Mouse (Mus musculus): ENCODE data around the gene Aagab. TPM values are rescaled to one million over a fixed set of nuclear protein-coding genes. Genes with fewer than 3 reads are reported as not detected.

Aagab gene
- 10 to 100 TPM; 47.6 to 54.6 TPM for polyA plus RNA-seq (2017; shearing (Covaris generic))

DNA sequence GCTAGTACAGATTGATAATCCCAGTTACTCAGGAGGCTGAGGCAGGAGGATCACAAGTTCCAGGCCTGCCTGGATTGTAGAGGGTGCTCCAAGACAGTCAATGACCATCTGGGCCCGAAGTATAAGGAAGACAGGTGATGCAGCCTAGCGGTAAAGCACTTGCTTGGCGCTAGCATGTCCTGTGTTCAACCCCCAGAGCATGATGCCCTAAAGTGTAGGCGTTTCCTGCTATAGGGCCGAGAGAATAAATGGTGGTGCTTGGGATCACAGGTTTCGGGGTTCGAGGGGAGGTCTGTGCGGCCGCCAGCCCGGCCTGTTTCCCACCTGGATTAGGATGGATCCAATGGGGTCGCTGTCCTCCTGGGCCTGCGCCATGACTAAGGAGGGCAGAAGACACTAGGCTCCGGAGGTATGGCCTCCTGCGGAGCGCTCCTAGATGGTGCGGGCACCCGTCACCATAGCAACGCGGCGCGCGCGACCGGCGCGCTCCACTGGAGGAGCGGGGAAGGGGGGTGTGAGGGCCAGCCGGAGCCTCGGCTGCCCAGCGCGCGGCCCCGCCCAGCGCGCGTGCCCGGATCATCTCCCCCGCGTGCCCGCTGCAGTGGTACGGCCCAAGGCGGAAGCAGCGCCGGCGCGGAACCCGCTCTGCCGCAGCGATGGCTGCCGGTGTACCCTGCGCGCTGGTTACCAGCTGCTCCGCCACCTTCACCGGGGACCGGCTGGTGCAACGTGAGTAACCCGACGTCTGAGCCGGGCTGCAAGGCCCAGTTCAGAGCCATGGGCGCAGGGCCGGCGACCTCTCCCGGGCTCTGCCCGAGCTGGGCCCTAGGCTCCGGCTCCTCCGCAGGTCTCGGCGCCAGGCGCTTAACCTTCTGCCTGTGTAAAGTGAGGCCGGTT lies at the start of gene Aagab, which contains the start of gene Iqch:
Aagab (plus strand) TSS at position 618 of the 897 bp plus-strand sequence.
Iqch (minus strand) TSS at position 451 of the 897 bp plus-strand sequence.
- ATAC-seq = peak; percentile 98

DNA sequence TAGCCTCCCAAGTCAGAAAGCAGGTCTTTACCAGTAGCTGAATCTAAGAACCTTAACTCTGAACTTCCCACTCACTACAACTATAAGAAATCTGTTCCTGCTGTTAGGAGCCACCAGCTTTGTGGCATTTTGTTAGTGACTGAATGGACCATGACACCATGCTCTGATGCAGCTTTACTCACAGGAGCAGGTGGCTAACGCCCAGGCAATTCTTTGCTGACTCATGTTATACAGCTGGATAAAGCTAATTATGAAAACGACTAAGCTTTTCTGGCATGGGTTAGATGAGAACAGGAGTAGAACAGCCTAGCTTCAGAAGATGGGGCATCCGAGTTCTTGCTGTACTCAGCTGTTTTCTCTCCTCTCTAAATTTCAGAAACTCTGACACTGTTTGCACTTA lies 48.8 kb upstream of the Aagab start:
- ATAC-seq = no peak

DNA sequence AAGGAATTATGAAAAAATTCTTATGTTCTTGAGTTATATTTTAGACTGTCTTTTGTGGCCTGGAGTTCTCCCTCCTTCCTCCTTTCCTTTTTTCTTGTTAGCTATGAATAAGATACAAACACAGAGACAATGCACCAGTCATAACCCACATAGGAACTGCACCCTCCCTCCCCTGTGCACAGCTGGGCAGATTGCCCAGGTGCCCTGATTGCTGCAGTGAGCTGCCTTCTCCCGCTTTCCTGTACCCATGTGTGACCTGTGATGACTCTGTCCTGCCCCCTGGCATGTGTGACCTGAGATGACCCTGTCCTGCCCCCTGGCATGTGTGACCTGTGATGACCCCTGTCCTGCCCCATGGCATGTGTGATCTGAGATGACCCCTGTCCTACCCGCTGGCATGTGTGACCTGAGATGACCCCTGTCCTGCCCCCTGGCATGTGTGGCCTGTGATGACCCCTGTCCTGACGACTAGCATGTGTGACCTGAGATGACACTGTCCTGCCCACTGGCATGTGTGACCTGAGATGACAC lies 46.9 kb upstream of the Aagab start:
- no peak for ATAC-seq

DNA sequence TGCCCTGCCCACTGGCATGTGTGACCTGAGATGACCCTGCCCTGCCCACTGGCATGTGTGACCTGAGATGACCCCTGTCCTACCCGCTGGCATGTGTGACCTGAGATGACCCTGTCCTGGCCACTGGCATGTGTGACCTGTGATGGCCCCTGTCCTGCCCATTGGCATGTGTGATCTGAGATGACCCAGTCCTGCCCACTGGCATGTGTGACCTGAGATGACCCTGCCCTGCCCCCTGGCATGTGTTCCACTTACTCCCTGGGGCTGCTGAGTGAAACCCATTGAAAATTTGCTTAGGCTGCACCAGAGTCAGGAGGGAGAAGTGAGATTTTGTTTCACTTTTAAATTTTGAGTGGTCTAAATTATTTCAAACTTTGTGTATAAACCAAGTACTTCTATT lies 46.1 kb upstream of the Aagab start:
- ATAC-seq = no peak

DNA sequence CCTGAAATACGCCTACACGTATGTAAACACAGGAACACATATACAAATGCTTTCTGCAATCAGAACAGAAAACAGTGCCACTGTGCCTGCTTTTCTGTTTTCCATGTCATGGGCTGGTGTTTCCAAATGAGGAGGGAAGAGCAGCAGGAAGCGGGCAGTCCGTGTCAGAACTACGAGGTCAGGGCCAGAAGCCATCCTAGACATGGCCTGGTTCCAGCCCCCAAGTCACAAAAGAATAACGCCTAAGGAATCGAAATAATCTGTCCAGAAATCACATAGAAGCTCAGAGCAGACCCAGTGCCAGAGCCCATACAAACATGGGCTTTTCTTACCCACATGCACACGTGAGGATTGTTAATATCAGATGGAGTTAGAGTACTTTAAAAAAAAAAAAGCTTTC lies 45.5 kb upstream of the Aagab start:
- no peak for ATAC-seq

DNA sequence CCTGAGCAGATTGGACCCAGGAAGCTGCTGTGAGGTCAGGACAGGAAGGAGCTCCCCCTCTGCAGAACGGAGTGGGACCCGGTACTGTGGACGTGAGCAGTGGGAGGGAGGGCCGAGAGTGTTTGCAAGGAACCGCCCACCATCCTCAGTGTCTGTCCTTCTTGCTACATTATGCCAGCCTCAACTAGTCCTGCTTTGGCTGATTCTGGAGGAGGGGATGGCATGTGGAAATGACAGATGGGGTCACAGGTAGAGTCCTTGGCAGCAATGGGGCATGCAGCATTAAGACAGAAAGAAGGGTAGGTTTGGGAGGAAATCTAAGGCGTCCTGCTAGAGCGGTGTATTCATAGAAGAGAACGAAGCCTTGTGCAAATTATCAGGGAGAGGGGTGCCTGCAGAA lies 40.5 kb upstream of the Aagab start:
- no peak for ATAC-seq

DNA sequence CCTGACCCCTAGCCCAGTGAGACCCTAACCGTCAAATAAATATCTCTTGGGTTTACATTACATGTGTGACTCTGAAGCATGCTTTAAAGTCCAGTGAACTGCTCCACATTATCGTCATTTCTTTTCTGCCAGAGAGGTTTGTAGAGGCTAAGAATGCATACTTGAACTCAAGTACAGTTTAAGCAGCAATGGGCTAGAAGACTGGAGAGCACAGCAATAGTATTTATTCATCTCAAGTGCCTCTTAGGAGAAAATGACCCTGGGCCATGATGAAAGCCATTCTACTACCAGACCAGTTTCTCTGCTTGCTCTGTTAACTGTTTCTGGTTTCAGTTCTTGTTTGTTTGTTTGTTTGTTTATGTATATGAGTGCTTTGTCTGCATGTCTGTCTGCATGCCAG lies 39.0 kb upstream of the Aagab start:
- ATAC-seq = no peak

DNA sequence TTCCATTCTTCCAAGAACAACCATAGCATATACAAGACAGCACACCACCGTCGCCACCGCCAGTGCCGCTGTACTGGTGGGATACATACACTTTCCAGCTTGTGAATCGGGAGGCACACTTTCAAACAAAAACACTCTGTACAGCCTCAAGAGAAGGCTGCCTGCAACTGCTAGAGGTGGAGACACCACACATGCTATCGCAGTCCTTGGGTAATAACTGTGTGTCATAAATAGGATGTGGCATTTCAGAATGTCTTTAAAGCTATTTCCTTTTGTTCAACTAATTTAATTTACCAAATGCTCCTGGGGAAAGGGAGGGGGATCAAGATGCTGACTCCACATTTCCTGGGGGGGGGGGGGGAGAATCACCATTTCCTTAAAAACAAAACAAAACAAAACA lies 34.1 kb upstream of the Aagab start:
- ATAC-seq = no peak

DNA sequence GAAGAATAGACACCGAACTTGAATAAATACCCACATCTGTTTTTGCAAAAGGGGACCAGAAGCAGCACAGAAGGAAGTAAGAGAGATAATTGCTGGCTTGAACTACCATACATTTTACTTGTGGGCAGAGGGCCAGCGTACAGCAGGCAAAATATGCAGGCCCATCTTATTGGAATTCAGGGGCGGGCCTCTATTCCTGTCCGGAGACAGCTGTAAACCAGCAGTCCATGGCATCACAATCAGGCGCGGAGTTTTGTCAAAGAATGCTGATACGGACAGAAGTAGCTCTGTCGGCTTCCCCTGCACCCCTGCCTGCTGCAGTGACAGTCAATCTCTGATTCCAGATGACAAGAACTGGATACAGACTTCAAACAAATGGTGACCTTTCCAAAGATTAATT lies 33.7 kb upstream of the Aagab start:
- ATAC-seq = no peak

DNA sequence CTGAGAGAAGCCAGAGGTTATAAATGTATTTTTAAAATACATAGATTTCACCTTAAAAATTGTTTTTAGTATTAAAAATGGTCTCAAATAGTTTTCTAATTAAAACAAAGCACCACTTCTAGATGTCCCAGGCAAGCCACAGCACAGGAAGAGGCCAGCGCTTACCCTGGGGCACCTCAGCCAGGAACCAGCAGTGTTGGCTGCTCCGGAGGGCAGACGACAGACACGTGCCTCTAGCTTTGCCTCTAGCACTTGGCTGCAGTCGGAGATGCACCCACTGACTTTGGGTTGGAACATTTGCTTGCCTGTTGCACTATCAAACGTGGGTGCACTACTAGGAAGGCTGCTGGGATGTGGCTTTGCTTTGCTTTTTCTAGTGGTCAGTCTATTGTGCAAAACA lies 30.6 kb upstream of the Aagab start:
- ATAC-seq = no peak

DNA sequence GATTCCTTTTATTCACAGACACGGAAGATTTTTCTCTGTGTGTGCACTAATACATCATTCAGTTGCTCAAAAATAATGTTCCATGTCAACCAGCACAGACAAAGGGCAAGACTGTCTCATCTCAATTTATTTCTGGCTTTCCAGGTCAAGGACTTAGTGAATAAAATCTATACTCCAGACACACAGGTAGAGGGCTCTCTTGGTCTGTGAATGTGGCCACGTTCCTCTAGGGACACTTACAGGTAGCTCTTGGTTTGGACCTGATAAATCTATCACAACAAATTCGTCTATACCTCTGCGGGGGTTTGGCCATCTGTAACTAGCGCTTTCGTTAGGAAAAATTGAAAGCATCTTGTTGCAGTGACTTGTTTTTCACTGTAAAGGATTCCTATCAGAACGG lies 29.6 kb upstream of the Aagab start:
- no peak for ATAC-seq

DNA sequence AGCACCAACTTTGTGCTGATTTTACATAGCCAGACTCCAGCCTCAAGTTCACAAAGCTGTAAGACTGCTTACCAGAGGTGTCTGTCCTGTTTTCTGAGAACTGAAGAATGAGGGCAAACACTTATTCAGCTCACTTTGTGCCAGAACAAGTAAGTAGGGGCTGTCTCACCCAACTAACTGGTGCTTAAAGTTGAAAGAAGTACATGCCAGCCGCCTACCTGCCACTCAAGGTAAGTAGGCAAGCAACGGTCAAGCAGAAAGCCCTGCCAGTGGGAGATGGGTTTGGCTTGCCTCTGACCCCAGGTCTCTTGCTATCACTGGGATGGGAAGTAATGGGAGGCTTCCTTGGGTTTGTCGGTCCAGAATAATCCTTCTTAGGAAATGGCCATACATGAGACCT lies 25.0 kb upstream of the Aagab start:
- no peak for ATAC-seq

DNA sequence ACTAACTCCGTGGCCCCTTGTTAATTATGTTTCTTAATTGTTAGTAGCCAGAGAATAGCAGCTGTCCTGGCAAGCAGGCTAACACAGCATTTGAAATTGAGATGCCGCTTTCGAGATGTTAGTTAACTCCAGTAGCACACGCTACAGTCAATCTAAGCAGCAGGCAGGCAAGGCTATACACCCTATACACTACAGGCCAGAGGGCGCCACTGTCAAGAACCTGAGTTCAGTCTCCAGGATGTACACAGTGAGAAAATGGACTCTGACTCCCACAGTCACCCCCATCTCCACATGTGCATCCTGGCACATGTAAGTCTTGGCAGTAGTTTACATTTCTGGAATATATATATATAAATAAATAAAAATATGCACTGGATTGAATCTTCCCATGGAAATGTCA lies 22.8 kb upstream of the Aagab start:
- ATAC-seq = no peak

DNA sequence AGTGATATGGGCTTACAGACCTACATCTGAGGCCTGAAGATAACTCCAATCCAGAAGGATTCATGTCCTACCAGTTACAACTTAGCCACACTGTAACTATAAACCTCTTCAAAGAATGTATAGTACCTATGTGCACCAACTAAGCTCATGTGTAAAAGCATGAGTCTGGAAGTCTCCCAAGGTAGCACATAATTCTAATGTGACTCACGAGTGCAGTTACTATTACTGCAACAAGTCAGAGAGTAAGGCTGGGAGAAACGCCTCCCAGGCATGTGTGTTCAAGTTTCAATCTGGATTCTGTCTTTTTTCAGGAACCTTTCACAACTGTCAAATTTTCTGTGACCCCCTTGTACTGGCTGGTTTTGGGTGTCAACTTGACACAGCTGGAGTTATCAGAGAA lies 22.4 kb upstream of the Aagab start:
- ATAC-seq = no peak

DNA sequence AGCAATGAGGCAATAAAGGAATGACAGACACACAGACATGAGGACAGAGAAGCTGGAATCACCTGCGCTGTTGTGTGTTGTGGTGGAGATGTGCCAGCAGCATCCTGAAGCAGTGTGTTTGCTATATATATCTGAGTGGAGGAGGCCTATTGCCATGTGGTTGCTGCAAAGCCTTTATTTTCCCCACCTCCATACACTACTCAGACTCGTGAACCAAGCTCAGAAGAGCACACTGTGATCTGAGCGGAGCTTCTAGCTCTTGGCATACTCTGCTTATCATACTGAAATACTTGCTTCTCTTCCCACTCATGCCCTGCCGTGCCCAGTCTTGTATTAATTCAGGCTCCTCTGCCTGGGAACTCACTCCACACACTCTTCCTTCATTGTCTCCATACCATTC lies 20.7 kb upstream of the Aagab start:
- no peak for ATAC-seq

DNA sequence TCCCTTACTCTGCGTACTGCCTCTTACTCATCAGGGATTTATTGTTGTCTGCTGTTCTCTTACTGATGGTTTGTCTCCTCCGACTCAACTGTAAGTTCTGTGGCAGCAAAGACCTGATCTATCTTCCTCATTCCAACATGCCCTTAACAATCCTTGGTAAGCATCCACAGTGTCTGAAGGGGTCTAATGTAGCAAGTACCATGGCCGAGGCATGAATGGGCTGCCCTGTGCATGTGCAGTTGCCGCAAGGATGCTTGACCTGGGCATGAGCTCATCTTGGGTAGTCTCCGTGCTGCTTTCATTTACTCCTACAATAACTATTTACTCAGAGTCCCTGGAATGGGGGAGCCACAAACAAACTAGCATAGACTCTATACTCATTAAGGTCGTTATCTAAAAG lies 17.2 kb upstream of the Aagab start:
- no peak for ATAC-seq

DNA sequence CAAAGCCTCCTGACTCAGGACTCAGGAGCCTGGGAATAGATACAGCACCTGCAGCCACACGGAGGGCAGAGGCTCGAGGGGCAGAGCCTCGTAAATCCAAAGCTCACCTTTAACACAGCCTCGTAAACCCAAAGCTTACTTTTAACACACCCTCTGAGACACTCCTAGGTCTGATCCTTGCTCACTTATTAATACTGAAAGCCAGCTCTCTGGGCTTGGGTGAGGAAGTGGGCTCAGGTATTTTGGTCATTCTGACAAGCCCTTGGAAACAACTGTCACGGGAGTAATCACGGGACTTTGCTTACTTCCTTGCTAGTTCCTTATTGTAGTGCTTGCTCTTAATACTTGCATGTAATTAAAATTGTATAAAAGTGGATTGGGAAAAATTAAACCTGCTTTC lies 13.3 kb upstream of the Aagab start:
- no peak for ATAC-seq

DNA sequence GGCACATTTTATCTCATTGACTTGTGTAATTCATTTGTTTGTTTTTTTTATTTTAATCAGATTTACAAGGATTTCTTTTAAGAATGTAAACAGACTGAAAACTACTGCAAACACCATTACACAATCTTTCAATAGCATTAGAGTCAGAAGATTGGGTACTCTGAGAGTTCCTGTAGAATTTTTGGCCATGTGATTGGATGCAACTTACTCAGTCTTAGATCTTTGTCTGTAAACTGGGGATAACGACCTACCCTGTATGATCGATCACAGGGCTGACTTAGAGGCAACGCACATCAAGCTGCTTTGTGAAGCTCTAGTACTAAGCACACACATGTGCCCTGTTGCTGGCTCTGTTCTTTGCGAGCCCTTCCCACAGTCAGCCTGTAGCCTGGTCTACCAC lies 11.9 kb upstream of the Aagab start:
- no peak for ATAC-seq

DNA sequence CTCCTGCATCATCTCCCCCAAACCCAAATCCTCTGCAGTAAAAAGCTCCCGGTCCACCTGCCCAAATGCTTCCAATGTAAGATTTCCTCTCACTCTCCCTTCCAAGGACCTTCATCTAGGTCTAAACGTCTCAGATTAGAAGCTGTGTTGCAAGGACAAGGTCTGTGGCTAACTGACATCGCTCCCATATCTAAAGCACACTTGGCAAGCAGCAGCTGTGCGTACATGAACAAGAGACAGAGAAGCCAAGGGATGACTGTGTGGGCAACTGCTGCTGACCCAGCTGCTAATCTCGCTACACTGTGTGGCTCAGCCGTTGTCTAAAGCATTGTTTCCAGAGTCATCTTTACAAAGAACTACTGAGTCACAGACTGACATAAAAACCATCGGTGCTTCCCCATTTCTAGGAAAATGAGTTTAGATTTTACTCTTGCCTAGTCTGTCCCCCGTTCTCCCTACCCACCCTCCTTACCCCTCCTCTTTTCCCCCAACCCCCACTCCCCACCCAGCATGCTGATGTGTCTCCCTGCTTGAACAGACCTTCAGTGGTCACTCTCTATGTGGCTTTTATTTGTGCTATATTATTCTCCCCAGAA lies 10.7 kb upstream of the Aagab start:
- ATAC-seq = no peak

DNA sequence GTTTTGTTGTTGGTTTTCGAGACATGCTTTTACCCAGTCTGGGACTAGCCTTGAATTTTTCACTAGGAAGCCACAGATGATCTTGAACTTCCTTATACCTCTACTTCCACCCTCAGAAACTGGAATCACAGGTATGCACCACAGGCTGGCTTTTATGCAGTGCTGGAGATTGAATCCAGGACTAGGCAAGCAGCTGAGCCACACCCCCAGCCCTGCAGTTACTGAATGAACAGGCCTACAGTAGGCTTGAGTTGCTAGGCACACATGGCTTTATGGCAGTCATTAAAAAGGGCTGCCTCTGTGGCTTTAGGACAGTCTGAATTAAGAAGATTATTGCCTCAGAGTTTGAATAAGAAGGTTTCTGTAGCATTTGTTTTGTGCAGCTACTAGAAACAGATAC lies 7.4 kb upstream of the Aagab start:
- ATAC-seq = no peak

DNA sequence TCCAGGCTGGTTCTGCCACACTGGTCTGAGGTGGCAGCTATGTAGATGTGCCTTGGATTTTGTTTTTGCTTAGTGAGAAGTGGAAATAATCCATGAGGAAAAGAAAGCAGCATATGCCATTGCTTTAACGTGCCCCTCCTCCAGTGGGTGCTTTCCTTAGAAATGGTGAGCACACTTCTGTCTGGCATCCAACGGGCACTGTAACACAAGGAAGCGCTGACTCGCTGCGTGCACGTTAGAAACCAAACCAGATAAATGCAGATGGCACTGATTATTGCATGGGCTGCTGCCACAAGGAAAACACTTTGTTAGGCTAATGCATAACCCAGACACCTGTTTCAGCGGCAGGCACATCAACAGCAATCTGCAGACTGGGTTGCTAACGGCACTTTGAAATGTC lies 6.8 kb upstream of the Aagab start:
- ATAC-seq = no peak

DNA sequence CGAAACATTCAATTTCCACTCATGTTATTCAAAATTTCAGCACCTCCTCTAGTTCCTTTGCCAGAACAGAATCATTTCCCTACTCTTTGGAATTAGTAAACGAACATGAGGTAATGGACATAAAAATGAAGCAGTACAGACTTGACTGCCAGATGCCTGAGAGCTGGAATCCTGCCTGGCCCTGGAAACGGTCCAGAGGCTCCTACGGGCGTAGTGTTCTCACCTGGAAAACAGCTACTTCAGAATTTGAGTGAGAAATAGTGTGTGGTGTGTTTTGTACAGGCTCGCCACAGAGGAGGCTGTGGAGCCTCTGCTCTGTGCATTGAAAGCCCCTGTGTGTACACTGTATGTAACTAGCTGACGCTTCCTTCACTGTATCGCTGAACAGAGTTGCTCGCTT lies 5.8 kb upstream of the Aagab start:
- no peak for ATAC-seq

DNA sequence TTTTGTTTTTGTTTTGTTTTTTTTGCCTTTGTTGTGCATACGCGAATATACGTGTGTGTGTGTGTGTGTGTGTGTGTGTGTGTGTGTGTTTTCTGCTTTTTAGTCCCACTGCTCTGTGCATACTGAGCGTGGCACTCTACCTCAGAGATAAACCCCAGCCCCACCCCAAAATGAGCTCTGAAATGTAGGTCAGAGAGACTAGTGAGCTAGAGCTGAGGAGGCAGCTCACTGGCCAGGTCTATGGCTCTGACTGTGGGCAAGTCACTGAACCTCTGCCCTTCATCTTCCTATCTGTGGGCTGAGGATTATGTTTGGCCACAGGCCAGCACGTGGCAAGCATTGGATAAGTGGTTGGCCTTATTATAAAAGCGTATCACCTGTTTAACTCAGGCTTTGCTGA lies 1.4 kb downstream of the Aagab start:
- ATAC-seq = no peak

DNA sequence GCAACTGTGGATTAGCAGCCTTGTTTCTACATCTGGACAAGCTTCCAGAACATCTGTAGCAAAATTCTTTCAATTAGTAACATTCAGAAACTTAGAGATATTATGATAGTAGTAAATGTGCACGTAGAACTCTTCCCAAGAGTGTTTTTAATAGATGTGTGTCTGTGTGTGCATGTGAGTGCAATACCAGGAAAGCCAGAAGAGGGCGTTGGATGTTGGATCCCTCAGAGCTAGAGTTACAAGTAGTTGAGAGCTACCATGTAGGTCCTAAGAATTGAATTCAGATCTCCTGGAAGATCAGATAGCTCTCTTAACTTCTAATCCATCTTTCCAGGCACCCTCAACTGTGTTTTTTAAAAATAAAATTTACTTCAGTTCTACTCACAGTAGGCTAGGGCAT lies 4.1 kb downstream of the Aagab start:
- no peak for ATAC-seq
